Mouse (Mus musculus): ENCODE measurements at regions not wholly inside any gene's neighbourhood (a gene's known extent, or its start where the extent isn't known, plus 50 kb on each side); places are given as distances from the start of the nearest gene placed in this dataset.

GRCm38 (mm10) chr12:68783636-68784035, 375.4 kb downstream of the Rps29 start:
- Histone ChIP-seq H3K4me1 (ENCODE audit: control insufficient read depth, insufficient read depth, low read length) (no peaks in the 10 kb centered on the region), H3K27me3 (replicated peaks; ENCODE audit: control insufficient read depth, insufficient read depth, low read length) (no peaks in the 10 kb centered on the region), H3K27ac (ENCODE audit: insufficient read depth, low read depth, low read length) (no peak overlapping the region), H3K36me3 (ENCODE audit: control insufficient read depth, insufficient read depth, low read length) (no peaks in the 10 kb centered on the region), H3K4me3 (ENCODE audit: insufficient read depth, low read depth, low read length) (no peak overlapping the region)
- TF ChIP-seq CTCF (conservative IDR thresholded peaks at IDR 0.05; ENCODE audit: insufficient read depth, insufficient read length, low read depth, low read length) (no peak), POLR2A (IDR thresholded peaks at IDR 0.05; ENCODE audit: low read depth, low read length) (no peak)
- no peak for DNase-seq
- 95% methylated on average over 4 of the region's 4 CpGs for WGBS

GRCm38 (mm10) chr12:68775503-68775902, 383.5 kb downstream of the Rps29 start:
- Histone ChIP-seq H3K4me3 (ENCODE audit: insufficient read depth, low read depth, low read length) (no peak overlapping the region), H3K4me1 (ENCODE audit: control insufficient read depth, insufficient read depth, low read length) (no peaks in the 10 kb centered on the region), H3K36me3 (ENCODE audit: control insufficient read depth, insufficient read depth, low read length) (no peaks in the 10 kb centered on the region), H3K27ac (ENCODE audit: insufficient read depth, low read depth, low read length) (no peak overlapping the region), H3K27me3 (replicated peaks; ENCODE audit: control insufficient read depth, insufficient read depth, low read length) (no peaks in the 10 kb centered on the region)
- WGBS = 83% methylated on average over 2 of the region's 2 CpGs
- DNase-seq = no peak
- TF ChIP-seq POLR2A (IDR thresholded peaks at IDR 0.05; ENCODE audit: low read depth, low read length) = no peak
- no peak for TF ChIP-seq CTCF (conservative IDR thresholded peaks at IDR 0.05; ENCODE audit: insufficient read depth, insufficient read length, low read depth, low read length)

- TF ChIP-seq POLR2A (IDR thresholded peaks at IDR 0.05; ENCODE audit: low read depth, low read length) = no peak
- TF ChIP-seq CTCF (conservative IDR thresholded peaks at IDR 0.05; ENCODE audit: insufficient read depth, insufficient read length, low read depth, low read length) = no peak
- no peaks in the 10 kb centered on the region for H3K27me3 ChIP-seq (replicated peaks; ENCODE audit: control insufficient read depth, insufficient read depth, low read length)
- no peaks in the 10 kb centered on the region for H3K4me1 ChIP-seq (ENCODE audit: control insufficient read depth, insufficient read depth, low read length)
- no peak overlapping the region for H3K27ac ChIP-seq (ENCODE audit: insufficient read depth, low read depth, low read length)
- 91% methylated on average over 8 of the region's 8 CpGs for WGBS
- DNase-seq = no peak
- H3K36me3 ChIP-seq (ENCODE audit: control insufficient read depth, insufficient read depth, low read length) = no peaks in the 10 kb centered on the region
- no peak overlapping the region for H3K4me3 ChIP-seq (ENCODE audit: insufficient read depth, low read depth, low read length)
Observed at GRCm38 (mm10) chr12:68774800-68775199, 384.2 kb downstream of the Rps29 start.

- no peaks in the 10 kb centered on the region for H3K36me3 ChIP-seq (ENCODE audit: control insufficient read depth, insufficient read depth, low read length)
- H3K27ac ChIP-seq (ENCODE audit: insufficient read depth, low read depth, low read length) = no peak overlapping the region
- H3K27me3 ChIP-seq (replicated peaks; ENCODE audit: control insufficient read depth, insufficient read depth, low read length) = no peaks in the 10 kb centered on the region
- 85% methylated on average over 7 of the region's 7 CpGs for WGBS
- no peak overlapping the region for H3K4me3 ChIP-seq (ENCODE audit: insufficient read depth, low read depth, low read length)
- H3K4me1 ChIP-seq (ENCODE audit: control insufficient read depth, insufficient read depth, low read length) = no peaks in the 10 kb centered on the region
- TF ChIP-seq POLR2A (IDR thresholded peaks at IDR 0.05; ENCODE audit: low read depth, low read length) (no peak), CTCF (conservative IDR thresholded peaks at IDR 0.05; ENCODE audit: insufficient read depth, insufficient read length, low read depth, low read length) (no peak)
- no peak for DNase-seq
Observed at GRCm38 (mm10) chr12:68758263-68759020, 400.5 kb downstream of the Rps29 start.

- TF ChIP-seq CTCF (conservative IDR thresholded peaks at IDR 0.05; ENCODE audit: insufficient read depth, insufficient read length, low read depth, low read length) = no peak
- no peak for TF ChIP-seq POLR2A (IDR thresholded peaks at IDR 0.05; ENCODE audit: low read depth, low read length)
- no peaks in the 10 kb centered on the region for H3K27me3 ChIP-seq (replicated peaks; ENCODE audit: control insufficient read depth, insufficient read depth, low read length)
- H3K27ac ChIP-seq (ENCODE audit: insufficient read depth, low read depth, low read length) = no peak overlapping the region
- H3K4me1 ChIP-seq (ENCODE audit: control insufficient read depth, insufficient read depth, low read length) = no peaks in the 10 kb centered on the region
- no peaks in the 10 kb centered on the region for H3K36me3 ChIP-seq (ENCODE audit: control insufficient read depth, insufficient read depth, low read length)
- WGBS = 61% methylated on average over 2 of the region's 2 CpGs
- H3K4me3 ChIP-seq (ENCODE audit: insufficient read depth, low read depth, low read length) = no peak overlapping the region
- no peak for DNase-seq
Observed at GRCm38 (mm10) chr12:68728882-68729281, 430.1 kb downstream of the Rps29 start.

GRCm38 (mm10) chr12:68718946-68719345, 440.0 kb downstream of the Rps29 start:
- no peaks in the 10 kb centered on the region for H3K36me3 ChIP-seq (ENCODE audit: control insufficient read depth, insufficient read depth, low read length)
- no peak overlapping the region for H3K4me3 ChIP-seq (ENCODE audit: insufficient read depth, low read depth, low read length)
- H3K4me1 ChIP-seq (ENCODE audit: control insufficient read depth, insufficient read depth, low read length) = no peaks in the 10 kb centered on the region
- H3K27ac ChIP-seq (ENCODE audit: insufficient read depth, low read depth, low read length) = no peak overlapping the region
- H3K27me3 ChIP-seq (replicated peaks; ENCODE audit: control insufficient read depth, insufficient read depth, low read length) = no peaks in the 10 kb centered on the region
- no peak for DNase-seq
- no peak for TF ChIP-seq POLR2A (IDR thresholded peaks at IDR 0.05; ENCODE audit: low read depth, low read length)
- TF ChIP-seq CTCF (conservative IDR thresholded peaks at IDR 0.05; ENCODE audit: insufficient read depth, insufficient read length, low read depth, low read length) = no peak

- no peak overlapping the region for H3K4me3 ChIP-seq (ENCODE audit: insufficient read depth, low read depth, low read length)
- WGBS = 34% methylated on average over 11 of the region's 11 CpGs
- TF ChIP-seq CTCF (conservative IDR thresholded peaks at IDR 0.05; ENCODE audit: insufficient read depth, insufficient read length, low read depth, low read length) (no peak), POLR2A (IDR thresholded peaks at IDR 0.05; ENCODE audit: low read depth, low read length) (no peak)
- H3K4me1 ChIP-seq (ENCODE audit: control insufficient read depth, insufficient read depth, low read length) = no peaks in the 10 kb centered on the region
- no peak overlapping the region for H3K27ac ChIP-seq (ENCODE audit: insufficient read depth, low read depth, low read length)
- no peaks in the 10 kb centered on the region for H3K27me3 ChIP-seq (replicated peaks; ENCODE audit: control insufficient read depth, insufficient read depth, low read length)
- no peak for DNase-seq
- H3K36me3 ChIP-seq (ENCODE audit: control insufficient read depth, insufficient read depth, low read length) = no peaks in the 10 kb centered on the region
Observed at GRCm38 (mm10) chr12:68694275-68695267, 464.4 kb downstream of the Rps29 start.

Measured in kidney, adult 2 months (tissue).